Mouse (Mus musculus) kidney, adult 8-10 months (tissue): Measurements from ENCODE around the gene Vav3.

Experiments
- DNase-seq, 2 experiments: peaks; one replicate each; pipeline ENCODE4 v3.0.0; 2022

Vav3 gene

DNA sequence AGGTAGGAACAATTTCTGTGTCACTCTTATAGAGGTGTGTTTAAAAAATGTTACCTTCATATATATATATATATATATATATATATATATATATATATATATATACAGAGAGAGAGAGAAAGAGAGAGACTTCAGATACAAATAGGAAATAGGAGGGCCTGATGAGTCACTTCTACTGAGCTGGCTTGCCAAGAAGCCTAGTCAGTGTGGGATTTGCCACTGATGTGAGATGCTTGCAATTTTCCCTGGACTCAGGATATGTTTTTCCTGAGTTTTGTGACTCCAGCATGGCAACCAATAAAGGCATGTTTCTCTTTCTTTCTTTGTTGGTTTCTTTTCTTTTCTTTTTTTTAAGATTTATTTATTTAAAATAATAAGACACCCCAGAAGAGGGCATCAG, 374.0 kb downstream of the Vav3 start:
- DNase-seq: no peak

DNA sequence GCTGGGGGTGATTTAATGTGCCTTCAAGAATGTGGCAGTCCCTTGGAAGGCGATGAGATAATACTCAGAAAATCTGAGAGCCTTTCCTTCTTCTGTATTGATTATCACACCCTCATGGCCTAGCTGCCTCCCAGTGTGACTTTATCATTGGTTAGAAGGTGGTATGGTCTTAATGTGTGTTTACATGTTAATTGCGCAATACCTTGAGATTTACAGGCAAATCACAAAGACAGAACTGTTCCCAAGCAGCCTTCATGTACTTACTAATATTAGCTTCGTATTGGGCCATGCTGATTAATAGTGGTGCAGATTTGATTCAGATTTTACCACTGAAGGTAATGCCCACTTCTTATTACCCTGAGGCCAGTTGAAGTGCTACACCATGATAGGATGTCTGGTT, 381.3 kb downstream of the Vav3 start:
- DNase-seq: no peak

DNA sequence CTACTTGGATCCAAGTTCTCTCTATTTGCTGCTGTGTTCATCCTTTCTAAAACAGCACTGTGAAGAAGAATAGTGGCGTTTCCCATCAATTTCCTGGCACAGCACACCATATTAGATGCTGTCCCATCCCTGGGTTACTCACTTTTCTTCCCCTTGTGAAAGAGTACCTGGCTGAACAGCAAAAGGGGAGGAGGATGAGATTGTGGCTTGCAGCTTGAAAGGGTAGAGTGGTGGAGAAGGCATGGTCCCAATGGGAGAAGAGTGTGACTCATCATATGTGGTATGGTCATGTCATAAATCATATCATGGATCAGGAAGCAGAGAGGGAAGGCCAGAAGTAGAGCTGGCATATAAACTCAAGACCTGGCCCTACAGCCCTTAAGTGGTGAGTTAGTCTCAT, 386.3 kb downstream of the Vav3 start:
- no peak for DNase-seq

GRCm38 (mm10) chr3:109731592-109732230, 391.3 kb downstream of the Vav3 start:
- peak; percentile 5 to 14 for DNase-seq

DNA sequence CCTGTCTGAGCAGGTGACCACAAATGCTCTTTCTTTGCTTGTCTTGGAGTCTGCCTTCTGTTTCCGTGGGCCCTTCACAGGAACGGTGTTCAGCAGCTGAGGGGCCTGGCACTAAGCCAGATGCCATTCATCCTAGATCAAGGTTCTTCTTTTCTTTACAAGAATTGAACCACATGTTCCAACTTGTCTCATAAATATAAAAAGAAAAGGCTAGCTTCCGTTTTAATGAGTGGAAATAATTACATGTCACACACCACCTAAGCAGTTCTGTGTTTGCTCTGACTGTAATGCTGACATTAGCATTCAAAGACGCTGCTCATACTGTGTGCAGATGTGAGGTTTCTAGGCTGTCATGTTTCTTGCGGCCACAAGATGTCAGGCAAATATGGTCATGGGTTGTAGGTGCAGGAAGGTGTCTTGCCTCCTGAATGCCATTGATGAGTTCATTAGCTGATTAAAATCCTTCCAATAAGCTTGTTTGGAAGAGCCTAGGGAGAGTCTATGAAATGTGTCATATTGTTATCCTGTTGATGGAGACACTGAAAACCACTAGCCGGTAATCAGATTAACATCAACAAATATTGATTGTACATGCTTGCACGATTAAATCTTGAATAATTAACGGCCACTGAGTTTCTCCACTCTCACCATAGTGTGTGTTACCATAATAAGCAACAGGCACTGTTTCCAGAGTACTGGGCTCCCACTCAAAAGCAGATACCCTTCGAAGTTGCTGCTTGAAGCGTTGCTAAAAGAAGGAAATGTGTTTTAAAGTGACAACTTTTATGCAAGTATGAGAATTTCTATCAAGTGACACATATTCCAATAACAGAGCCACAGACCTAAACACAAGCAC, 392.1 kb downstream of the Vav3 start:
- peak; percentile 4 to 6 for DNase-seq
